Mouse (Mus musculus): ENCODE data around the gene Nfkb2.

The Nfkb2 gene

DNA sequence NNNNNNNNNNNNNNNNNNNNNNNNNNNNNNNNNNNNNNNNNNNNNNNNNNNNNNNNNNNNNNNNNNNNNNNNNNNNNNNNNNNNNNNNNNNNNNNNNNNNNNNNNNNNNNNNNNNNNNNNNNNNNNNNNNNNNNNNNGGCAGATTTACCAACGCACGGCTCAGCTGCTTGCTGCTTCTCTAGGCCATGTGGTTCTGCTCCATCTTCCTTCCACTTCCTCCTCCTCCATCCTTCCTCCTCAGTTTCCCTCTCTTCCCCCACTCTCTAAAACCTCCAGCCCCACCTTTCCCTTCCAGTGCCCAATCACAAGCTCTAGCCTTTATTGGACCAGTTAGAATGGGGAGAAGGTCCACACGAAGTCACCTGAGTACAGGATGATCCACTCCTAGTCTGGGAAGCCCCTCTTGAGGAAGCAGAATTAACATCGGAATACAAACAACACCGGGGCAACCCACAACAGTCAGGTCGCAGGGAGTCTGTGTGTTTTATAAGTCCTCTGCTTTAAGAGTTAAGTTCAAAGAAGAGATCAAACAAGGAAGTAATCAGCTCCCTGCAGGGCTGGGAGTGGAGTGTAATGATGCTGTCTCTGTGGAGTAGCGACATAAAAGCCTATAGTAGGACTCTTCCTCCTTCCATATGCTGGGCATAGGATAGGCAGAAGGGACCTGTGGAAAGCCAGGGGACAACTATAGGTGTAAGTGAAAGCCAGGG is 40.7 kb downstream of the Nfkb2 start:
- DNase-seq (ENCODE audit: low spot score in 2 of 2): no peak

- no peak for DNase-seq (ENCODE audit: low spot score in 2 of 2)
Observed at GRCm38 (mm10) chr19:46347146-46347545, 43.0 kb downstream of the Nfkb2 start.

DNA sequence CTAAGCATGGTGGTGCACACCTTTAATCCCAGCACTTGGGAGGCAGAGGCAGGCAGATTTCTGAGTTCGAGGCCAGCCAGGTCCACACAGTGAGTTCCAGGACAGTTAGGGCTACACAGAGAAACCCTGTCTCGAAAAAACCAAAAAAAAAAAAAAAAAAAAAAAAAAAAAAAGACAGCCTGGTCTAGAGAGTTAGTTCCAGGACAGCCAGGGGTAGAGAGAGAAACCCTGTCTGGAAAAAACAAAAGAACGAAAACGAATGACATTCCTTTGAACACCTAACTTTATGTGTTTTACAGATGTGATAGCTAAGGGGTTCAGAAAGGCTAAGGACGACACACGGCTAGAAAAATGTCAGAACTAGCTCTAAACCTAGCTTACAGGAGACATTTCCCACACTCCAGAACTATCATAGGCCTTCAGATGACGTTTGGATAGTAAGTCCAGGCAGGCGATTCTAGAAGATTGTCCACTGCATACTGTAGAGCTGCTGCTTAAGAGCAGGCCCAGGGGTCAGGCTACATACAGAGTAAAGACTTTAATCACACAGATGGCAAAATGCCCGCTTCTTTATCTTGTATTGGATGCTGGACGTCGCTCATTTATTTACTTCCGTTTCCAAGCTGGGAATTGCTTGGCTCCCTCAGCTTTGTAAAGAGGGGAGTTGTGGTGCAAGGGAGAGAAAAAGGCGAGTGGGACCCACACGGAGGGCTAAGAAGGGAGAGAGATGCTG is 44.0 kb downstream of the Nfkb2 start:
- DNase-seq (ENCODE audit: low spot score in 2 of 2): no peak

DNA sequence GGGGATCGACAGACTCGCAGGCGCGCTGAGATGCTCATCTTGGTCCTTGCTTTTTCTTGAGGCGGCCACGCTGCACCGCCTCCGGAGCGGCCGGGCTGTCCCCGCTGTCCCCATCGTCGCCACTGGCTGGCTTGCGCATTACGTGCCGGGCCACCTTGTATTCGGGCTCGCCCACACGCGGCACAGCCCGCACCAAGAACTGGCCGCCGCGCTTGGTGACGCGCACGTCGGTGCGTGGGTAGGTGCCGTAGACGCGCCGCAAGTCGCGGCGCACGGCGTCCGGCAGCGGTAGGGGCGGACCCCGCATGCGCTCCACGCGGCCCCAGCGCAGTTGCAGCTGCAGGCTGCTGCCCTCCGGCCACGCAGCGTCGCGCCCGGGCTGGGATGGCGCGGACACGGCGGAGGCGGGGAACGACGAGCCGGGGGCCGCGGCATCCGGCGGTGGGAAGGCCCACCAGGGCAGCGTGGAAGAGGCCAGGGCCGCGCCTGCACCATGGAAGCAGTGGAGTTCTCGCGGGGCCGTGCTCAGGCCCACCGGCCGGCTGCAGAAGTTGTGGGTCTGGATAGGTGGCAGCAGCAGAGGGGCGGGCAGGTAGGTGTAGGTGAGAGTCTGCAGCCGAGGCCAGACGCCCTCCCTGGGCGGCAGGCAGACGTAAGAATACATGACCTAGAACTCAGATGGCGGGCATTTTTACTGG is 44.8 kb downstream of the Nfkb2 start:
- peak; percentile 61 to 68 for DNase-seq (ENCODE audit: low spot score in 2 of 2)

DNA sequence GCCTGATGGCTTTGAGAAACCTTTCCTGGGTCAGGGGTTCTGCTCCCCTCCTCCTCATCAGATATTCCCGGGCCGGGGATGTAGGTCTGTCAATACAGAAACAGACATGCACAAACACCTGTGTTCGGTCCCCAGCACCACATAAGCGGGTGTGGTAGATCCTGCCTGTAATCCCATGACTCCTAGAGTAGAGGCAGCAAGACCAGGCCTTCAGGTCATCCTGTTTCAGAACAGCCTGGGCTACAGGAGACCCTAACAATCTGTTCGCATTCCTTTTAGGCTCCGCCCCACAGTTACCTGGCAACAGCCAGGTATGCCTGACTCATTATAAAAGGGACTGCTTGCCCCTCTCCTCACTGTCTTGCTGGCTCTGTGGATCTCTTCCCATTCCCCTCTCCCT is 45.4 kb downstream of the Nfkb2 start:
- no peak for DNase-seq (ENCODE audit: low spot score in 2 of 2)

DNA sequence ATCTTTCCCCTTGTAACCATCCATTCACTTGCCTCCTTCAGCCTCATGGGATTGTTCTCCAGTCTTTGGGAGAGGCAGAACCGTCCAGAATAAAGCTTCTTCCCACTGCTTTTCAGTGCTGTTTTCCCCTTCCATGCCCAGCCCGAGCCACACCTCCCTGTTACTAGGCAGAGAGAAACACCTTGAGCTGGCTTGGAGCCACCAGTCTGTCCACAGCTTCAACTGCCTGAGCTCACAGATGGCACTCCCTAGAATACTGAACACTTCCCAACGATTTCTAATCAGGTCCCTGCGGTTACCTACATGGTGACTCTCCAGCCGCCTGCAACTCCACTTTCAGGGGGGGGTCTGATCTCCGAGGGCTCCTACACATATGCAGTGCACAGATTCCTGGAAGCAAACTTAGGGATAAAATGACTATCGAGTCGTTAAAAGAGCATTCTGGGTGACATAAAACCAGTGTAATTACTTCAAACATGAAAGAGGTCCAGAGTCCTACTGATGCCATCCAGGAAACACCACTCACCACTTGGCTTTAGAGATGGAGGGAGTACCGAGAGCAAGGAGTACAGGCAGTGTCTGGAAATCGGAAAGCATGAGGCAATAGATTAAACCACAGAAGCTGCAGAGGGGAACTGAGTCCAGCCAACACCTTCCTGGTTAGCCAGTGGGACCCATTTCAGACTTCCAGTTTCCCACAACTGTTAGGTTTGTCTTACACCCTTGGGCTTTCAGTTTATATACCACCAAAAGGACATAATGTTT is 46.2 kb downstream of the Nfkb2 start, which contains the start of gene 2310034G01Rik:
Gene 2310034G01Rik (minus strand): TSS at position 135 of the 765 bp plus-strand sequence.
- DNase-seq (ENCODE audit: low spot score in 2 of 2): no peak

DNA sequence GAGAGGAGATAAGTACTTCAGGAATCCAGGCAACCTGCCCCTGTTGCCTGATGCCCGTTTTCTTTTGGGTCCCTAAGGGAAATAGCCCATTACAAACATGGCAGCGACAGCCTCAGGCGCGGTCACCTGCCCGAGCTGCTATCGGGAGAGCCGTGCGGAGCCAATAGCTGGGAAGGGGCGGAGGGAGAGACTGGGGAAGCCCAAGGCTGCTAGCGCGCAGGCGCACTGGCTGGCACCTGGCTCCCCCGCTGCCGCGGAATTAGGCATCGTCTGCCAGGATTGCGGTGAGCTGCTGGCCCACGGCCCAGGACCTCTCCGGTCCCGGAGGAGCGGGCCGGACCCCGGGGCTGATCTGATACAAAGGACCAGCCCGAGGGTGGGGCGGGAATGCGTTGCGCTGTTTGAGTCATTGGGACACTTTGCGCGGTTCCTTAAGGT is 52.6 kb downstream of the Nfkb2 start:
- DNase-seq (ENCODE audit: low spot score in 2 of 2): peak; percentile 75

GRCm38 (mm10) chr19:46357344-46358280 is 53.5 kb downstream of the Nfkb2 start:
- no peak for DNase-seq (ENCODE audit: low spot score in 2 of 2)

DNA sequence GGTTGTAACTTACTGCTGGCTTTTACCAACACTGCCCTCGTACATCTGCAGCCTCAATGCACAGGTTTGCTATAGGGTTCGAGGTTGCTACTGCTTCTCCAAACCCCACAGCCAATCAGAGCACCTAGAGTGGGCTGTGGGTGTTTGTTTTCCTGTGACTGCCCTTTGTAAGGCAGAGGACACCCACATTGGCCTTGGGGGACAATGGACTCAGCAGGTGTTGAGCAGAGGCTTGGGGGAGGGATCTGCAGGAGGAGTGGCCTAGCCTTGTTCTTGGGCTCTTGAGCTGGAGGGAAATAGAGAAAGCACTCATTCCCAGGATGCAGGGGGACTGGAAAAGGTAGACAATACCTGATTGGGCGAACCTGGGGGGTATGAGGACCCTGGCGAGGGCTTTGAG is 54.3 kb downstream of the Nfkb2 start:
- DNase-seq (ENCODE audit: low spot score in 2 of 2): no peak

All from urinary bladder, adult 18-20 months (tissue).